In genomic region chr19:42432761-42433160, GRCm38 (mm10) we compare ENCODE assay signal across 9 mouse cellular contexts. TPM values are rescaled to one million over a fixed set of nuclear protein-coding genes. Genes with fewer than 3 reads are reported as not detected.
A peak's percentile ranks its signal among the peaks of the same experiment; 100 is the strongest.
DNase-seq lines count a peak whose midpoint lies in the region; ATAC-seq lines count a peak whose summit lies in the region.
"Had no signal": no experiment of that assay in that cellular context is flagged by ENCODE, and none has a peak within 500 bp of the region (broad histone marks: within the 10 kb centered on the region; RNA-seq: fewer than 3 reads in every experiment).

No protein-coding gene starts in this region.

- intact Hi-C loops in heart, postnatal 14 days (cut with DNase I) = no loop called here

- DNase-seq in heart, postnatal 14 days = no peak
- peak; percentile 33 for DNase-seq in midbrain, embryonic 14.5 days
- no peak for DNase-seq in thymus, postnatal 36 days
- no peak for DNase-seq in left cerebral cortex, adult 8-10 months (ENCODE audit: low spot score in 2 of 2)
- DNase-seq in gastrocnemius, postnatal 10 days = no peak

- no peaks in the 10 kb centered on the region for H3K9me3 ChIP-seq in heart, embryonic 13.5 days
- no peaks in the 10 kb centered on the region for H3K9me3 ChIP-seq in embryonic facial prominence, embryonic 12.5 days
- H3K9me3 ChIP-seq in hindbrain, embryonic 15.5 days = no peaks in the 10 kb centered on the region
- no peaks in the 10 kb centered on the region for H3K9me3 ChIP-seq in midbrain, embryonic 14.5 days (ENCODE audit: control insufficient read depth, low read length)

- peaks cover 16% of the 10 kb centered on the region for H3K4me1 ChIP-seq in heart, embryonic 13.5 days
- peaks cover 13% of the 10 kb centered on the region for H3K4me1 ChIP-seq in embryonic facial prominence, embryonic 12.5 days
- H3K4me1 ChIP-seq in hindbrain, embryonic 15.5 days (replicated peaks) = peaks cover 26% of the 10 kb centered on the region
- peaks cover 14% of the 10 kb centered on the region; the same call in 1 of the 2 replicates for H3K4me1 ChIP-seq in midbrain, embryonic 14.5 days (ENCODE audit: control insufficient read depth, insufficient read depth, low read length)

- peaks cover 98% of the 10 kb centered on the region for H3K27me3 ChIP-seq in heart, embryonic 13.5 days (replicated peaks)
- peaks cover 64% of the 10 kb centered on the region for H3K27me3 ChIP-seq in embryonic facial prominence, embryonic 12.5 days
- peaks cover 10% of the 10 kb centered on the region for H3K27me3 ChIP-seq in hindbrain, embryonic 15.5 days
- peaks cover 10% of the 10 kb centered on the region; the same call in 1 of the 2 replicates for H3K27me3 ChIP-seq in midbrain, embryonic 14.5 days (ENCODE audit: control insufficient read depth, insufficient read depth, low read length)

- H3K4me2 ChIP-seq in heart, embryonic 13.5 days = peak overlapping the region; percentile 79; the same call in 1 of the 2 replicates
- H3K4me2 ChIP-seq in embryonic facial prominence, embryonic 12.5 days (replicated peaks) = peak overlapping the region; percentile 96
- H3K4me2 ChIP-seq in hindbrain, embryonic 15.5 days = peak overlapping the region; percentile 78
- H3K4me2 ChIP-seq in midbrain, embryonic 14.5 days (ENCODE audit: low read length) = peak overlapping the region; percentile 78

- H3K27ac ChIP-seq in heart, embryonic 13.5 days (replicated peaks) = no peak overlapping the region
- no peak overlapping the region for H3K27ac ChIP-seq in embryonic facial prominence, embryonic 12.5 days
- H3K27ac ChIP-seq in hindbrain, embryonic 15.5 days (replicated peaks) = peak overlapping the region; percentile 83; the same call in 1 of the 2 replicates
- peak overlapping the region; percentile 92 for H3K27ac ChIP-seq in midbrain, embryonic 14.5 days (replicated peaks; ENCODE audit: low read depth, low read length)

- ATAC-seq in heart, embryonic 13.5 days (ENCODE audit: extremely low read depth, insufficient number of reproducible peaks, low FRiP score, low TSS enrichment) = no peak
- no peak for ATAC-seq in embryonic facial prominence, embryonic 12.5 days (ENCODE audit: insufficient number of reproducible peaks, insufficient read depth, low FRiP score, low TSS enrichment)
- no peak for ATAC-seq in hindbrain, embryonic 15.5 days (ENCODE audit: low FRiP score, low read depth)
- no peak for ATAC-seq in midbrain, embryonic 14.5 days (ENCODE audit: low FRiP score, low TSS enrichment)

- no peaks in the 10 kb centered on the region for H3K36me3 ChIP-seq in heart, embryonic 13.5 days
- H3K36me3 ChIP-seq in embryonic facial prominence, embryonic 12.5 days = no peaks in the 10 kb centered on the region
- H3K36me3 ChIP-seq in hindbrain, embryonic 15.5 days = no peaks in the 10 kb centered on the region
- no peaks in the 10 kb centered on the region for H3K36me3 ChIP-seq in midbrain, embryonic 14.5 days (ENCODE audit: control insufficient read depth, insufficient read depth, low read length)

- no peak overlapping the region for H3K9ac ChIP-seq in heart, embryonic 13.5 days
- H3K9ac ChIP-seq in embryonic facial prominence, embryonic 12.5 days = peak overlapping the region; percentile 61; the same call in 1 of the 2 replicates
- H3K9ac ChIP-seq in hindbrain, embryonic 15.5 days = peak overlapping the region; percentile 65
- peak overlapping the region; percentile 84 for H3K9ac ChIP-seq in midbrain, embryonic 14.5 days (replicated peaks; ENCODE audit: low read length)

- WGBS in heart, embryonic 13.5 days = 34% methylated on average over 8 of the region's 8 CpGs
- WGBS in embryonic facial prominence, embryonic 12.5 days = 45% methylated on average over 8 of the region's 8 CpGs
- WGBS in hindbrain, embryonic 15.5 days = 51% methylated on average over 8 of the region's 8 CpGs
- WGBS in midbrain, embryonic 14.5 days = 40% methylated on average over 8 of the region's 8 CpGs

- peak overlapping the region; percentile 58 for H3K4me3 ChIP-seq in heart, embryonic 13.5 days
- H3K4me3 ChIP-seq in embryonic facial prominence, embryonic 12.5 days = peak overlapping the region; percentile 58
- peak overlapping the region; percentile 52 for H3K4me3 ChIP-seq in hindbrain, embryonic 15.5 days
- H3K4me3 ChIP-seq in midbrain, embryonic 14.5 days (replicated peaks; ENCODE audit: low read depth, low read length) = peak overlapping the region; percentile 61

RNA-seq across cellular contexts. Expression of gene Crtac1, which starts 1.2 kb away (rescaled TPM):
- polyA plus RNA-seq in heart, embryonic 13.5 days (2015; fragmentation: Nextera tagmentation; extraction: Ambion mirVana) = 0.36 and 0.75 TPM in 2 replicates
- total RNA-seq in heart, postnatal 14 days (2021) = under 1 TPM in 1 of 2 experiments, not detected in 1; 0.15 TPM
- polyA plus RNA-seq in embryonic facial prominence, embryonic 12.5 days (2016; fragmentation: Nextera tagmentation; extraction: Ambion mirVana) = 5.2 and 6.5 TPM in 2 replicates
- 38.3 and 39.7 TPM in 2 replicates for polyA plus RNA-seq in hindbrain, embryonic 15.5 days (2015; fragmentation: Nextera tagmentation; extraction: Ambion mirVana)
- polyA plus RNA-seq in midbrain, embryonic 14.5 days (2014; fragmentation: Nextera tagmentation; extraction: Ambion mirVana) = 15.4 and 18.6 TPM in 2 replicates
- total RNA-seq in left cerebral cortex, adult 8-10 months (2022) = 10 to 100 TPM; 52.0 to 64.1 (median 55.9) TPM
- total RNA-seq in gastrocnemius, postnatal 10 days (2021) = under 1 TPM; 0.26 to 0.29 TPM
- total RNA-seq: heart, adult 18-20 months had no signal

Comparison
In these comparisons a context has a peak if more than half of its experiments do, and no peak if none do; other contexts are left out.
1. H3K27ac ChIP-seq: peak in hindbrain, embryonic 15.5 days (single experiment) and midbrain, embryonic 14.5 days (single experiment); none in heart, embryonic 13.5 days (single experiment) and embryonic facial prominence, embryonic 12.5 days (single experiment).
2. Peak in every context shown above with its lines, with median percentiles within 50 percentile points of each other: H3K4me2 ChIP-seq and H3K4me3 ChIP-seq.